Mouse (Mus musculus): ENCODE data around the gene Ppp4r1. TPM values are rescaled to one million over a fixed set of nuclear protein-coding genes. Genes with fewer than 3 reads are reported as not detected.
A peak's percentile ranks its signal among the peaks of the same experiment; 100 is the strongest.

Ppp4r1 gene
- polyA plus RNA-seq, 1 experiment from 2014 or later = 42.9 TPM

GRCm38 (mm10) chr17:65749803-65750202 is 32.6 kb upstream of the Ppp4r1 start:
- H3K4me3 ChIP-seq = no peak overlapping the region
- no peaks in the 10 kb centered on the region for H3K27me3 ChIP-seq (ENCODE audit: insufficient read depth, poor library complexity, severe bottlenecking)
- H3K4me1 ChIP-seq = peaks cover 13% of the 10 kb centered on the region; the same call in 1 of the 2 replicates
- H3K9me3 ChIP-seq = no peaks in the 10 kb centered on the region
- no peak overlapping the region for H3K27ac ChIP-seq
- DNase-seq (ENCODE audit: low spot score) = no peak
- WGBS = 88% methylated on average over 7 of the region's 7 CpGs
- no peaks in the 10 kb centered on the region; the same call in 1 of the 2 replicates for H3K36me3 ChIP-seq

GRCm38 (mm10) chr17:65750301-65750700 is 32.1 kb upstream of the Ppp4r1 start:
- Histone ChIP-seq H3K4me1 (peaks cover 15% of the 10 kb centered on the region; the same call in 1 of the 2 replicates), H3K36me3 (no peaks in the 10 kb centered on the region; the same call in 1 of the 2 replicates), H3K4me3 (no peak overlapping the region), H3K9me3 (no peaks in the 10 kb centered on the region), H3K27me3 (ENCODE audit: insufficient read depth, poor library complexity, severe bottlenecking) (no peaks in the 10 kb centered on the region), H3K27ac (no peak overlapping the region)
- DNase-seq (ENCODE audit: low spot score) = no peak

GRCm38 (mm10) chr17:65753130-65753529 is 29.2 kb upstream of the Ppp4r1 start:
- DNase-seq (ENCODE audit: low spot score) = no peak
- H3K27ac ChIP-seq = no peak overlapping the region; the same call in 1 of the 2 replicates
- H3K4me3 ChIP-seq = no peak overlapping the region
- peaks cover 10% of the 10 kb centered on the region; the same call in 1 of the 2 replicates for H3K4me1 ChIP-seq
- H3K27me3 ChIP-seq (ENCODE audit: insufficient read depth, poor library complexity, severe bottlenecking) = no peaks in the 10 kb centered on the region
- H3K9me3 ChIP-seq = no peaks in the 10 kb centered on the region
- peaks cover 3% of the 10 kb centered on the region for H3K36me3 ChIP-seq
- 94% methylated on average over 6 of the region's 6 CpGs for WGBS

GRCm38 (mm10) chr17:65755857-65756256 is 26.5 kb upstream of the Ppp4r1 start:
- WGBS = 92% methylated on average over 3 of the region's 3 CpGs
- Histone ChIP-seq H3K36me3 (peaks cover 13% of the 10 kb centered on the region), H3K27me3 (ENCODE audit: insufficient read depth, poor library complexity, severe bottlenecking) (no peaks in the 10 kb centered on the region), H3K27ac (no peak overlapping the region), H3K9me3 (no peaks in the 10 kb centered on the region), H3K4me1 (peaks cover 14% of the 10 kb centered on the region; the same call in 1 of the 2 replicates), H3K4me3 (no peak overlapping the region)
- no peak for DNase-seq (ENCODE audit: low spot score)

- Histone ChIP-seq H3K36me3 (peaks cover 13% of the 10 kb centered on the region), H3K9me3 (no peaks in the 10 kb centered on the region), H3K4me3 (no peak overlapping the region), H3K4me1 (peaks cover 14% of the 10 kb centered on the region; the same call in 1 of the 2 replicates), H3K27ac (no peak overlapping the region), H3K27me3 (ENCODE audit: insufficient read depth, poor library complexity, severe bottlenecking) (no peaks in the 10 kb centered on the region)
- WGBS = 89% methylated on average over 6 of the region's 6 CpGs
- DNase-seq (ENCODE audit: low spot score) = no peak
Measured at GRCm38 (mm10) chr17:65757150-65757549, 25.2 kb upstream of the Ppp4r1 start.

GRCm38 (mm10) chr17:65763221-65763620 is 19.2 kb upstream of the Ppp4r1 start:
- Histone ChIP-seq H3K27me3 (ENCODE audit: insufficient read depth, poor library complexity, severe bottlenecking) (no peaks in the 10 kb centered on the region), H3K9me3 (no peaks in the 10 kb centered on the region), H3K27ac (no peak overlapping the region), H3K36me3 (peaks cover 10% of the 10 kb centered on the region; the same call in 1 of the 2 replicates), H3K4me1 (peaks cover 17% of the 10 kb centered on the region), H3K4me3 (no peak overlapping the region)
- 92% methylated on average over 14 of the region's 14 CpGs for WGBS
- DNase-seq (ENCODE audit: low spot score) = no peak

- Histone ChIP-seq H3K4me3 (no peak overlapping the region), H3K36me3 (no peaks in the 10 kb centered on the region), H3K27me3 (ENCODE audit: insufficient read depth, poor library complexity, severe bottlenecking) (peaks cover 4% of the 10 kb centered on the region; the same call in 1 of the 2 replicates), H3K27ac (peak overlapping the region; percentile 52; the same call in 1 of the 2 replicates), H3K9me3 (no peaks in the 10 kb centered on the region), H3K4me1 (peaks cover 47% of the 10 kb centered on the region)
- DNase-seq (ENCODE audit: low spot score) = no peak
- 77% methylated on average over 5 of the region's 5 CpGs for WGBS
Measured at GRCm38 (mm10) chr17:65768486-65768885, 13.9 kb upstream of the Ppp4r1 start.

- Histone ChIP-seq H3K27ac (peak overlapping the region; percentile 90), H3K9me3 (no peaks in the 10 kb centered on the region), H3K4me1 (peaks cover 49% of the 10 kb centered on the region), H3K4me3 (peak overlapping the region; percentile 87), H3K27me3 (ENCODE audit: insufficient read depth, poor library complexity, severe bottlenecking) (peaks cover 4% of the 10 kb centered on the region; the same call in 1 of the 2 replicates), H3K36me3 (no peaks in the 10 kb centered on the region)
- WGBS = 20% methylated on average over 17 of the region's 17 CpGs
- DNase-seq (ENCODE audit: low spot score) = no peak
Measured at GRCm38 (mm10) chr17:65770982-65771915, 11.1 kb upstream of the Ppp4r1 start.

- Histone ChIP-seq H3K4me1 (peaks cover 49% of the 10 kb centered on the region), H3K27ac (peak within 1 kb of the TSS; percentile 90), H3K36me3 (no peaks in the 10 kb centered on the region), H3K4me3 (peak within 1 kb of the TSS; percentile 87), H3K27me3 (ENCODE audit: insufficient read depth, poor library complexity, severe bottlenecking) (peaks cover 4% of the 10 kb centered on the region; the same call in 1 of the 2 replicates), H3K9me3 (no peaks in the 10 kb centered on the region)
- peak; percentile 87 for DNase-seq (ENCODE audit: low spot score)
- under 1% methylated on average over 75 of the region's 75 CpGs for WGBS
Measured at GRCm38 (mm10) chr17:65771951-65772934, 10.1 kb upstream of the Ppp4r1 start, which contains the start of gene Rab31. Rab31 (minus strand) TSS chr17:65772752.

GRCm38 (mm10) chr17:65773617-65774016 is 8.8 kb upstream of the Ppp4r1 start:
- no peak overlapping the region for H3K27ac ChIP-seq
- 56% methylated on average over 4 of the region's 4 CpGs for WGBS
- H3K4me1 ChIP-seq = peaks cover 35% of the 10 kb centered on the region
- H3K4me3 ChIP-seq = no peak overlapping the region
- peaks cover 4% of the 10 kb centered on the region; the same call in 1 of the 2 replicates for H3K27me3 ChIP-seq (ENCODE audit: insufficient read depth, poor library complexity, severe bottlenecking)
- no peak for DNase-seq (ENCODE audit: low spot score)
- H3K36me3 ChIP-seq = no peaks in the 10 kb centered on the region
- no peaks in the 10 kb centered on the region for H3K9me3 ChIP-seq

GRCm38 (mm10) chr17:65774439-65774838 is 7.9 kb upstream of the Ppp4r1 start:
- Histone ChIP-seq H3K9me3 (no peaks in the 10 kb centered on the region), H3K4me3 (no peak overlapping the region), H3K36me3 (no peaks in the 10 kb centered on the region), H3K27ac (no peak overlapping the region), H3K4me1 (peaks cover 29% of the 10 kb centered on the region), H3K27me3 (ENCODE audit: insufficient read depth, poor library complexity, severe bottlenecking) (peaks cover 4% of the 10 kb centered on the region; the same call in 1 of the 2 replicates)
- WGBS = 43% methylated on average over 7 of the region's 7 CpGs
- no peak for DNase-seq (ENCODE audit: low spot score)

- Histone ChIP-seq H3K27ac (no peak overlapping the region), H3K4me1 (peaks cover 17% of the 10 kb centered on the region), H3K36me3 (no peaks in the 10 kb centered on the region), H3K4me3 (no peak overlapping the region), H3K9me3 (no peaks in the 10 kb centered on the region), H3K27me3 (ENCODE audit: insufficient read depth, poor library complexity, severe bottlenecking) (peaks cover 1% of the 10 kb centered on the region; the same call in 1 of the 2 replicates)
- 81% methylated on average over 1 of the region's 1 CpGs for WGBS
- DNase-seq (ENCODE audit: low spot score) = no peak
Measured at GRCm38 (mm10) chr17:65776228-65776627, 6.1 kb upstream of the Ppp4r1 start.

All from heart, embryonic 10.5 days (tissue).